Mouse (Mus musculus) left cerebral cortex, adult 8-10 months (tissue): ENCODE measurements around the gene Rab7b. TPM values are rescaled to one million over a fixed set of nuclear protein-coding genes. Genes with fewer than 3 reads are reported as not detected.
A peak's percentile ranks its signal among the peaks of the same experiment; 100 is the strongest.

Experiments used
- DNase-seq, 2 experiments: peaks; one replicate each; pipeline ENCODE4 v3.0.0; 2022; ENCODE audit warnings: low spot score in 2 of 2
- total RNA-seq, 4 experiments: library from RNA; stranded (reverse); gene quantifications; 2 replicates each; pipeline ENCODE4 v1.2.4; 2022

Rab7b gene
- total RNA-seq, 4 experiments from 2014 or later: 1.2 to 7.3 (median 3.3) TPM

- peak; percentile 93 to 96 for DNase-seq
These were observed 48.8 kb downstream of the Rab7b start for GRCm38 (mm10) chr1:131737269-131737668.

- no peak for DNase-seq
These were observed 50.3 kb downstream of the Rab7b start for GRCm38 (mm10) chr1:131738760-131739159.

GRCm38 (mm10) chr1:131739481-131740160, 51.1 kb downstream of the Rab7b start:
- DNase-seq: no peak

- no peak for DNase-seq
These were observed 55.5 kb downstream of the Rab7b start, which contains the start of gene Slc26a9 for GRCm38 (mm10) chr1:131743868-131744464. TSS of gene Slc26a9 (plus strand) at chr1:131744022.

GRCm38 (mm10) chr1:131745391-131745790, 56.9 kb downstream of the Rab7b start:
- no peak for DNase-seq

- no peak for DNase-seq
These were observed 59.3 kb downstream of the Rab7b start for GRCm38 (mm10) chr1:131747761-131748160.

GRCm38 (mm10) chr1:131748636-131749035, 60.1 kb downstream of the Rab7b start:
- no peak for DNase-seq

- DNase-seq: no peak
These were observed 61.4 kb downstream of the Rab7b start for GRCm38 (mm10) chr1:131749706-131750545.

- no peak for DNase-seq
These were observed 62.8 kb downstream of the Rab7b start for GRCm38 (mm10) chr1:131751181-131751890.

GRCm38 (mm10) chr1:131751891-131752311, 63.4 kb downstream of the Rab7b start:
- no peak for DNase-seq

- DNase-seq: no peak
These were observed 65.8 kb downstream of the Rab7b start for GRCm38 (mm10) chr1:131754212-131754829.

GRCm38 (mm10) chr1:131754916-131755315, 66.4 kb downstream of the Rab7b start:
- DNase-seq: peak in 1 of 2 experiments; percentile 65

- DNase-seq: no peak
These were observed 68.7 kb downstream of the Rab7b start for GRCm38 (mm10) chr1:131757211-131757610.

- no peak for DNase-seq
These were observed 70.3 kb downstream of the Rab7b start for GRCm38 (mm10) chr1:131758796-131759195.

GRCm38 (mm10) chr1:131759667-131760427, 71.4 kb downstream of the Rab7b start:
- no peak for DNase-seq

- no peak for DNase-seq
These were observed 71.9 kb downstream of the Rab7b start for GRCm38 (mm10) chr1:131760428-131760820.

GRCm38 (mm10) chr1:131761079-131761831, 72.8 kb downstream of the Rab7b start:
- no peak for DNase-seq

GRCm38 (mm10) chr1:131763683-131764082, 75.2 kb downstream of the Rab7b start:
- no peak for DNase-seq

- DNase-seq: no peak
These were observed 76.3 kb downstream of the Rab7b start for GRCm38 (mm10) chr1:131764581-131765338.
